Mouse (Mus musculus): ENCODE results near the gene Pik3ip1. TPM values are rescaled to one million over a fixed set of nuclear protein-coding genes. Genes with fewer than 3 reads are reported as not detected.
A peak's percentile ranks its signal among the peaks of the same experiment; 100 is the strongest.

The Pik3ip1 gene
- polyA plus RNA-seq, 1 experiment from 2014 or later = 24.7 TPM

DNA sequence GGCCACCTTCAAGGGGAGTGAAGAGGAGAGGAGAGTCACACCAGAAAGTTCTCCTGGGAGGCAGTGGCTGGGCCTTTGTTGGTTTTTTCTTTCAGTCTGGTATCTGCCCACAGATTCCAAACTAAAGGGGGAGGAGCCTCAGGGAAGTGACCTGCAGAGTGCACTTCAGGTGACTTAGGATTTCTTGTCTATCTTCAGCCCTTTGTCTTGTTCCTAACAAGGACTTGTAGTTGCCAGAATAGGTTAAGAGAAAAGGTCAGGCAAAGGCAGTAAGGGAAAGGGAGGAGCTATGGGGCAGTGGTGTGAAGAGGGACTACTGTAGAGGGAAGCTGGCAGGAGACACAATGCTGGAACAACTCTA lies 17.6 kb downstream of the Pik3ip1 start:
- POLR2A ChIA-PET = no interaction called here

DNA sequence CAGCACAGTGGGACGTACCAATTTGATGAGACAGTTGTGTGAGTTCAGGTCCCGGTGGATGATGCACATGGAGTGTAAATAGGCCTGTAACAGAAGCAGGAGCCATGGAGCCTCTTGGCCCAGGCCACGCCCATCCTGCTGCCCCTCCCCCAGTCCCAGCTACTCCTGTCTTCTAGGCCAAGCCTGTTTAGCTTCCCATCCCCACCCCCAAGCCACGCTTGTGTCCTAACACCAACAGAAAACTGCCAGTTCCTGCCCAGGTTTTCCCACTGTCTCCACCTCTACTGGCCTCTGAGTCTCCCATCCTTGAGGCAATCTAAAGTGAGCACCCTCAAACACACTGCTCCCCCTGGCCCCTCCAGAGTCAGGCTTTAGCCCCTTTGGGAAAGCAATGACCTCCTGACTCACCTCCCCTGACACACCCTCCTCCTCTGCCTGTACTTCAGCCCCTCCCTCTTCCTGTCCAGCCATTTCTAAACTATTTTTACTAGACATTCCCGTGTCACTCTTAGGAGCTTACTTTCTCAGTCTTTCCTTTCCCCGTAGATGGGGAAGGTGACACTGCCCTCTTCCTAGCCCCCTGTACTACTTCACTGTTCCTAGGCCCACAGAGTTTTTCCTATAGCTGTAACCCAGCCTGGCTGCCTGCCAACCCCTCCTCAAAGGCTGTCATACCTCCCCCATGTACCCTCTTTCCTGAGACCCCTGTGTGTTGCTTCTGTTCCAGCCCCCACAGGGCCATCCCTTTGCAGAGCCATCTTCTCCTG lies 18.6 kb downstream of the Pik3ip1 start:
- DNase-seq (ENCODE audit: low read depth, low spot score) (no peak), ATAC-seq (peak; percentile 36)
- H3K27me3 ChIP-seq = no peaks in the 10 kb centered on the region
- in situ Hi-C loops (cut with MboI; ENCODE audit: low pct_unique_long_range_greater_than_20kb) = loop anchor here (5.0 kb wide), 2 partner anchors 59 to 99 kb away; partner anchors contain the start of gene Limk2
- no peak for TF ChIP-seq CTCF (IDR thresholded peaks at IDR 0.05)
- ChIA-PET CTCF (interaction anchor here (0.8 to 3.4 kb wide), 7 partner anchors 9 to 102 kb away, joined by 3 to 15 read pairs (median 5); no protein-coding TSS in a partner anchor), POLR2A (interaction anchor here (0.6 to 0.9 kb wide), 4 partner anchors 11 to 56 kb away, joined by 3 to 5 read pairs (median 4); no protein-coding TSS in a partner anchor)

More for the DNA sequence above, 17.6 kb downstream of the Pik3ip1 start:
- CTCF ChIA-PET = interaction anchor here (0.6 to 3.4 kb wide), 18 partner anchors 11 to 114 kb away, joined by 3 to 15 read pairs (median 4); partner anchors contain the start of genes Limk2 and Rnf185
- ATAC-seq = no peak
- DNase-seq (ENCODE audit: low read depth, low spot score) = no peak
- no peak for TF ChIP-seq CTCF (IDR thresholded peaks at IDR 0.05)
- H3K27me3 ChIP-seq = no peaks in the 10 kb centered on the region
- in situ Hi-C loops (cut with MboI; ENCODE audit: low pct_unique_long_range_greater_than_20kb) = loop anchor here (5.0 kb wide), 2 partner anchors 59 to 99 kb away; partner anchors contain the start of gene Limk2

DNA sequence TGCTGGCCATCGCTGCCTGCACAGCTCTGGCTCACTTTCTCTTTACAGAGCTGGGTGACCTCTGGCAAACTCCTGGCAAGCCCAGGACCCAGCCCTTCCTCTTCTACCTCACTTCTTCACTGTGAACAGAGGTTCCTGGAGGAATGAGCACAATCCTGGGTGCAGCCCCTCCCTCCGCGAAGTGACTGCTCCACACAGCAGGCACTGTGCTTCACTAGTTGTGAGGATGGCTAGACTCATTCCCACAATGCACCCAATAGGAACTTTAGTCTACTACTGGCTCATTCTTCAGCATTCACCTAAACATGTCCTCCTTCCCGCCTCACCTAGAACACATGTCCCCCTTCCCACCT lies 19.1 kb downstream of the Pik3ip1 start:
- ATAC-seq (no peak), DNase-seq (ENCODE audit: low read depth, low spot score) (no peak)
- in situ Hi-C loops (cut with MboI; ENCODE audit: low pct_unique_long_range_greater_than_20kb) = loop anchor here (5.0 kb wide), 2 partner anchors 58 to 98 kb away; partner anchors contain the start of gene Limk2
- ChIA-PET POLR2A (interaction anchor here (0.6 to 0.7 kb wide), 2 partner anchors 21 to 57 kb away, joined by 3 to 4 read pairs; no protein-coding TSS in a partner anchor), CTCF (interaction anchor here (1.4 to 1.7 kb wide), 3 partner anchors 11 to 13 kb away, joined by 4 to 6 read pairs (median 5); no protein-coding TSS in a partner anchor)
- no peak for TF ChIP-seq CTCF (IDR thresholded peaks at IDR 0.05)
- H3K27me3 ChIP-seq = no peaks in the 10 kb centered on the region

DNA sequence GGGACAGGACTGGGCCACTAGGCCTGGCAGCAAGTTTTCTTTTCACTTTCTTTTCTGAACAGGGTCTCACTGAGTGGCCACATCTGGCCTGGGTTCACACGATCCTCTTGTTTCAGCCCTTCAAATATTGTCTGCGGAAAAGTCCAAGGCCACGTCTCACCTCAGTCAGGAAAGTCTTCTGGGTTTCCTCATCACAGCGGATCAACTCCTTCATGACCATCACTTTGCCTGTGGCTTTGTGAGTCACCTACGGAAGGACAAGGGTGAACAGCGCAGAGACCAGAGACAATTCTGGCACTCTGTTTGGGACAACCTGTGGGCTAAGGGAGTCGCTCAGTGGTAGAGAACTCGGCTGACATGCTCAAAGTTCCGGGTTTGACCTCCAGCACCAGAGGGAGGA lies 21.9 kb downstream of the Pik3ip1 start:
- ATAC-seq (no peak), DNase-seq (ENCODE audit: low read depth, low spot score) (no peak)
- ChIA-PET POLR2A (interaction anchor here (0.6 to 1.1 kb wide), 2 partner anchors 10 to 36 kb away, joined by 3 read pairs; no protein-coding TSS in a partner anchor), CTCF (no interaction called here)
- no peaks in the 10 kb centered on the region for H3K27me3 ChIP-seq
- in situ Hi-C loops (cut with MboI; ENCODE audit: low pct_unique_long_range_greater_than_20kb) = no loop called here
- no peak for TF ChIP-seq CTCF (IDR thresholded peaks at IDR 0.05)

DNA sequence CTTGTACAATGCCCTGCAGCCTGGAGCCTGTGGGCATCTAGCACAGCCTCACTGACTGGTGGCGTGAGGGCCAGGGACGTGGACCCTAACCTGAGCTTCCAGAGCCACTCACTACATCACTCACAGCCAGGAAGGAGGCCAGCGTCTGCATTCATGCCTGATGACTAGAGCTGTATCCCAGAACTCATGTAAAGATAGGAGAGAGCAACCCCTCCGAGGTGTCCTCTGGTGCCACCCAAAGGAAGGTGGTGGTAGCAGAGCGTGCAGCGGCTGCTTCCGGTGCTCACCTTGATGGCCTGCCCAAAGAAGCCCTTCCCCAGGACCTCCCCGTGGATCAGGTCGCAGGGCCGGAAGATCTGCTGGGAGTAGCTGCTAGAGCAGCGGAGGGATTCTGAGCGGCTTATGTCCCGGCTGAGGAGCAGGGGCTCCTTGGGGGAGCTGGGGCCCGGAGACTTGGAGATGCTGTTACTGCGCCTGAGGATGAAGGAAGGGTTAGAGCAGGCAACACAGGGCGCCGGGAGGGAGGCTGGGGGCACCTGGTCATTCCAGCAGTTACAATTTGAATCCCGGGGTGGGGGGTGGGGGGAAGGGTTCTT lies 22.9 kb downstream of the Pik3ip1 start:
- ATAC-seq = no peak
- no peak for TF ChIP-seq CTCF (IDR thresholded peaks at IDR 0.05)
- DNase-seq (ENCODE audit: low read depth, low spot score) = no peak
- in situ Hi-C loops (cut with MboI; ENCODE audit: low pct_unique_long_range_greater_than_20kb) = no loop called here
- ChIA-PET POLR2A (interaction anchor here (0.6 to 1.1 kb wide), 2 partner anchors 11 to 37 kb away, joined by 3 read pairs; no protein-coding TSS in a partner anchor), CTCF (interaction anchor here (0.6 to 0.9 kb wide), 2 partner anchors 21 to 61 kb away, joined by 3 read pairs; no protein-coding TSS in a partner anchor)
- H3K27me3 ChIP-seq = no peaks in the 10 kb centered on the region

DNA sequence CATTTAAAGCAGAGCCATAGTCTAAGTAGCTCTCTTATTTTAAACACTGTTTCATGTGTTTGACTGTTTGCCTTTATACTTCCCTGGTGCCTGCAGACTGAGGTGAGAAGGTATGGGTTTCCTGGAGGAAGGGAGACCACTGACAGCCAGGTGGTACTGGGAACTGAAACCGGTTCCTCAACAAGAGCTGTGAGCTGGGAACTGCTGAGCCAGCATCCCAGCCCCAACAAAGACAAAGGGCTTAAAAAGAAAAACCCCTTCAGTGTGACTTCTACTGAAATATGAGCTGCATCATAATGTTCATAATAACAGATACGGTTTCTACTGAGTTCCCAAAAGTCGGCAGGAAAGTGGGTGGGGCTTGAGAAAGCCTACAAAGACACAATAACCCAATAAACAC lies 32.7 kb downstream of the Pik3ip1 start:
- no peak for TF ChIP-seq CTCF (IDR thresholded peaks at IDR 0.05)
- no peak for ATAC-seq
- DNase-seq (ENCODE audit: low read depth, low spot score) = no peak
- in situ Hi-C loops (cut with MboI; ENCODE audit: low pct_unique_long_range_greater_than_20kb) = no loop called here
- POLR2A ChIA-PET = no interaction called here
- CTCF ChIA-PET = interaction anchor here (0.8 to 2.4 kb wide), 3 partner anchors 11 to 24 kb away, joined by 3 to 6 read pairs (median 3); no protein-coding TSS in a partner anchor
- no peaks in the 10 kb centered on the region for H3K27me3 ChIP-seq

DNA sequence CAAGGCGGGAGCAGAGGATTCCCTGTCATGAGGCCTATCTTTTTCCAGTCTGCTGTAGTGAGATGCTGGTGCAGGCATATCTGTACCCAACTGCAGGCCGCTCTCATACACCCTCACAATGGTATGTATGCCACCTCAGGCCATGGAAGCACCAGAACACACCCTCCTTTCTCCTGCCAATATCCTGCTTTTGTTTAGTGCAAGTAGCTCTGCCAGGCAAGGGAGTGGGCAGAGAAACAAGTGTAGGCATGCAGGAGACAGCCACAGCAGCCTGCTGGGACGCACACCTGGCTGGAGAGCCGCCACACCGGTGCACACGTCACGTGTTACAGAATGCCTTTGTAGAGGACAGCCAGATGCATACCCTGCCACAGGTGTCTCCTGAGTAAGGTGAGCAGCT lies 36.2 kb downstream of the Pik3ip1 start:
- no peak for ATAC-seq
- CTCF ChIA-PET = interaction anchor here (1.3 kb wide), 1 partner anchor 19 kb away, joined by 4 read pairs; no protein-coding TSS in a partner anchor
- TF ChIP-seq CTCF (IDR thresholded peaks at IDR 0.05) = no peak
- no peaks in the 10 kb centered on the region for H3K27me3 ChIP-seq
- in situ Hi-C loops (cut with MboI; ENCODE audit: low pct_unique_long_range_greater_than_20kb) = no loop called here
- POLR2A ChIA-PET = interaction anchor here (0.9 kb wide), 1 partner anchor 18 kb away, joined by 3 read pairs; no protein-coding TSS in a partner anchor
- DNase-seq (ENCODE audit: low read depth, low spot score) = no peak

DNA sequence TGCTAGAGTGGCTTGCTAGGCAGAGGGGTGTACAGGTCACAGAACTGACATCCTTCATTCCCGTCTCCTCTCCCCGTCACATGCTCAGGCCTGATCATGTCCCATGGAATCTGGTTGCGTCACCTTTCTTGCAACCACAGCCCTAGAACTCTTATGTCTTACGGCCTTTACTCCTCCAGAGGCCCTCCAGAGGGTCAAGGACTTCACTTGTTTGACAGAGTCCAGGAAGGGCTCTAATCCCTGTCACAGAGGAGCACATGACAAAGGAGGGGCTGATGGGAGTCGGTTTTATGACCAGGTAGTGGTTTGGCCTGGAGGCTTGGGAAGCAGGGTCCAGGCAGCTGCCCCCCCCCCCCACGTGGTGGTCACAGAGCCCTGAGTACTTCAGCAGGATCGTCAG lies 38.8 kb downstream of the Pik3ip1 start:
- in situ Hi-C loops (cut with MboI; ENCODE audit: low pct_unique_long_range_greater_than_20kb) = no loop called here
- ChIA-PET POLR2A (interaction anchor here (0.7 to 1.6 kb wide), 2 partner anchors 19 to 101 kb away, joined by 3 read pairs; no protein-coding TSS in a partner anchor), CTCF (interaction anchor here (1.1 to 1.5 kb wide), 2 partner anchors 19 to 22 kb away, joined by 3 to 5 read pairs; no protein-coding TSS in a partner anchor)
- TF ChIP-seq CTCF (IDR thresholded peaks at IDR 0.05) = no peak
- no peaks in the 10 kb centered on the region for H3K27me3 ChIP-seq
- no peak for DNase-seq (ENCODE audit: low read depth, low spot score)
- no peak for ATAC-seq

DNA sequence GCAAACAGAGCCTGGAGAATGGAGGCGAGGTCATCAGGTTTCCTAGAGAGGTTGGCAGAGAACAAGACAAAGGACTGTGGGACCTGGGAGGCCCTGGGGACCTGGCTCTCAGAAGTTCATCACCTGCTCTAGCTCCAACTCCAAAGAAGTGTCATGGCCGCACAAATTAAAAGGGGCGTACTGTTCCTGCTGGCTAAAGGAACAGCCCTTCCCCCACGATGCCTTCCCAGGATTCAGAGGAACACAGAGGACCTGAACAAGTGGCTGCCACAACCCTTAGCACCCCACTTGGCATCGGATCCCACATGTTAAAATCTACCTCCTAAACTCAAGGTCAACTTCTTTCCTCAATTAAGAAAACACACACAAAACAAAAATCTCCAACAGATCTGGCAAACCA lies 39.2 kb downstream of the Pik3ip1 start:
- H3K27me3 ChIP-seq = no peaks in the 10 kb centered on the region
- POLR2A ChIA-PET = interaction anchor here (0.7 to 1.6 kb wide), 2 partner anchors 19 to 101 kb away, joined by 3 read pairs; no protein-coding TSS in a partner anchor
- no peak for TF ChIP-seq CTCF (IDR thresholded peaks at IDR 0.05)
- ATAC-seq (no peak), DNase-seq (ENCODE audit: low read depth, low spot score) (no peak)
- CTCF ChIA-PET = interaction anchor here (1.5 kb wide), 1 partner anchor 19 kb away, joined by 3 read pairs; no protein-coding TSS in a partner anchor
- in situ Hi-C loops (cut with MboI; ENCODE audit: low pct_unique_long_range_greater_than_20kb) = no loop called here

DNA sequence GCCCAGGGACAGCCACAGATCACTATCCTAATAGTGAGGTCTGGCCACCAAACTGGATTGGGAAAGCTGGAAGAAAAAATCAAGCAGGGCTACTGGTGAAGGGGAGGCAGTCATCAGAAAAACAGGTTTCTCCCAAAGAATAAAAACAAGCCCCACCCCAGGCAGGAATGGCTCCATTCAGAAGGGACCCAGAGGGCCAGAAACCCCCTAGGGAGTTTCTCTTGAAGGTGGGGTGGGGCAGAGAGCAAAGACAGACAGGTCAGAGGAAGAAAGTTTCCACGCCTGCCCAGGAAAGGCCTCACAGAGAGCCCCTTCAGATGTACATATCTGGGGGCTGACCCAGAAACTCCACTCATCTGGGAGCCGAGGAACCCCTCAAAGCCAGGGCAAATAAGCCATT lies 40.0 kb downstream of the Pik3ip1 start:
- no peak for ATAC-seq
- POLR2A ChIA-PET = interaction anchor here (0.8 kb wide), 1 partner anchor 21 kb away, joined by 3 read pairs; no protein-coding TSS in a partner anchor
- no peak for TF ChIP-seq CTCF (IDR thresholded peaks at IDR 0.05)
- CTCF ChIA-PET = interaction anchor here (1.4 to 2.9 kb wide), 2 partner anchors 17 to 23 kb away, joined by 4 to 15 read pairs; no protein-coding TSS in a partner anchor
- DNase-seq (ENCODE audit: low read depth, low spot score) = no peak
- in situ Hi-C loops (cut with MboI; ENCODE audit: low pct_unique_long_range_greater_than_20kb) = no loop called here
- H3K27me3 ChIP-seq = no peaks in the 10 kb centered on the region
